Mouse (Mus musculus): ENCODE data around the gene Fto. TPM values are rescaled to one million over a fixed set of nuclear protein-coding genes. Genes with fewer than 3 reads are reported as not detected.

Gene Fto
- polyA plus RNA-seq, 1 experiment, result 144 TPM

- no peak for DNase-seq (ENCODE audit: low read depth)
- TF ChIP-seq CTCF (IDR thresholded peaks at IDR 0.05; ENCODE audit: borderline replicate concordance, extremely low read depth, insufficient read depth, insufficient read length) (no peak), POLR2A (IDR thresholded peaks at IDR 0.05; ENCODE audit: borderline replicate concordance, extremely low read depth, insufficient read depth, insufficient read length, poor library complexity, severe bottlenecking) (no peak)
These were observed 246.8 kb downstream of the Fto start for GRCm38 (mm10) chr8:91560017-91560591.

GRCm38 (mm10) chr8:91561241-91561640, 247.9 kb downstream of the Fto start:
- no peak for DNase-seq (ENCODE audit: low read depth)
- no peak for TF ChIP-seq POLR2A (IDR thresholded peaks at IDR 0.05; ENCODE audit: borderline replicate concordance, extremely low read depth, insufficient read depth, insufficient read length, poor library complexity, severe bottlenecking)
- TF ChIP-seq CTCF (IDR thresholded peaks at IDR 0.05; ENCODE audit: borderline replicate concordance, extremely low read depth, insufficient read depth, insufficient read length), result no peak

GRCm38 (mm10) chr8:91562600-91562999, 249.3 kb downstream of the Fto start:
- TF ChIP-seq CTCF (IDR thresholded peaks at IDR 0.05; ENCODE audit: borderline replicate concordance, extremely low read depth, insufficient read depth, insufficient read length) (no peak), POLR2A (IDR thresholded peaks at IDR 0.05; ENCODE audit: borderline replicate concordance, extremely low read depth, insufficient read depth, insufficient read length, poor library complexity, severe bottlenecking) (no peak)
- DNase-seq (ENCODE audit: low read depth), result no peak

GRCm38 (mm10) chr8:91563326-91563725, 250.0 kb downstream of the Fto start:
- DNase-seq (ENCODE audit: low read depth), result peak; percentile 72
- TF ChIP-seq CTCF (IDR thresholded peaks at IDR 0.05; ENCODE audit: borderline replicate concordance, extremely low read depth, insufficient read depth, insufficient read length) (no peak), POLR2A (IDR thresholded peaks at IDR 0.05; ENCODE audit: borderline replicate concordance, extremely low read depth, insufficient read depth, insufficient read length, poor library complexity, severe bottlenecking) (no peak)

- DNase-seq (ENCODE audit: low read depth), result peak; percentile 30
- TF ChIP-seq POLR2A (IDR thresholded peaks at IDR 0.05; ENCODE audit: borderline replicate concordance, extremely low read depth, insufficient read depth, insufficient read length, poor library complexity, severe bottlenecking) (no peak), CTCF (IDR thresholded peaks at IDR 0.05; ENCODE audit: borderline replicate concordance, extremely low read depth, insufficient read depth, insufficient read length) (no peak)
These were observed 252.7 kb downstream of the Fto start for GRCm38 (mm10) chr8:91565869-91566502.

- TF ChIP-seq POLR2A (IDR thresholded peaks at IDR 0.05; ENCODE audit: borderline replicate concordance, extremely low read depth, insufficient read depth, insufficient read length, poor library complexity, severe bottlenecking), result no peak
- no peak for TF ChIP-seq CTCF (IDR thresholded peaks at IDR 0.05; ENCODE audit: borderline replicate concordance, extremely low read depth, insufficient read depth, insufficient read length)
- DNase-seq (ENCODE audit: low read depth), result peak; percentile 61
These were observed 253.2 kb downstream of the Fto start for GRCm38 (mm10) chr8:91566503-91566869.

- TF ChIP-seq CTCF (IDR thresholded peaks at IDR 0.05; ENCODE audit: borderline replicate concordance, extremely low read depth, insufficient read depth, insufficient read length) (no peak), POLR2A (IDR thresholded peaks at IDR 0.05; ENCODE audit: borderline replicate concordance, extremely low read depth, insufficient read depth, insufficient read length, poor library complexity, severe bottlenecking) (no peak)
- DNase-seq (ENCODE audit: low read depth), result no peak
These were observed 256.5 kb downstream of the Fto start for GRCm38 (mm10) chr8:91569874-91570273.

GRCm38 (mm10) chr8:91570809-91571208, 257.5 kb downstream of the Fto start:
- TF ChIP-seq CTCF (IDR thresholded peaks at IDR 0.05; ENCODE audit: borderline replicate concordance, extremely low read depth, insufficient read depth, insufficient read length) (no peak), POLR2A (IDR thresholded peaks at IDR 0.05; ENCODE audit: borderline replicate concordance, extremely low read depth, insufficient read depth, insufficient read length, poor library complexity, severe bottlenecking) (no peak)
- DNase-seq (ENCODE audit: low read depth), result no peak

GRCm38 (mm10) chr8:91571978-91572377, 258.7 kb downstream of the Fto start:
- no peak for TF ChIP-seq POLR2A (IDR thresholded peaks at IDR 0.05; ENCODE audit: borderline replicate concordance, extremely low read depth, insufficient read depth, insufficient read length, poor library complexity, severe bottlenecking)
- peak; percentile 45 for DNase-seq (ENCODE audit: low read depth)

GRCm38 (mm10) chr8:91572630-91573029, 259.3 kb downstream of the Fto start:
- DNase-seq (ENCODE audit: low read depth), result no peak
- TF ChIP-seq POLR2A (IDR thresholded peaks at IDR 0.05; ENCODE audit: borderline replicate concordance, extremely low read depth, insufficient read depth, insufficient read length, poor library complexity, severe bottlenecking) (no peak), CTCF (IDR thresholded peaks at IDR 0.05; ENCODE audit: borderline replicate concordance, extremely low read depth, insufficient read depth, insufficient read length) (no peak)

GRCm38 (mm10) chr8:91575576-91575975, 262.3 kb downstream of the Fto start:
- DNase-seq (ENCODE audit: low read depth), result no peak
- TF ChIP-seq POLR2A (IDR thresholded peaks at IDR 0.05; ENCODE audit: borderline replicate concordance, extremely low read depth, insufficient read depth, insufficient read length, poor library complexity, severe bottlenecking) (no peak), CTCF (IDR thresholded peaks at IDR 0.05; ENCODE audit: borderline replicate concordance, extremely low read depth, insufficient read depth, insufficient read length) (no peak; the same call in 1 of the 2 replicates)

All from brain, embryonic 14.5 days (tissue).